Mouse (Mus musculus): ENCODE data around the gene Acox1. TPM values are rescaled to one million over a fixed set of nuclear protein-coding genes. Genes with fewer than 3 reads are reported as not detected.

The Acox1 gene
- polyA plus RNA-seq, 1 experiment from 2014 or later: 67.5 TPM

DNA sequence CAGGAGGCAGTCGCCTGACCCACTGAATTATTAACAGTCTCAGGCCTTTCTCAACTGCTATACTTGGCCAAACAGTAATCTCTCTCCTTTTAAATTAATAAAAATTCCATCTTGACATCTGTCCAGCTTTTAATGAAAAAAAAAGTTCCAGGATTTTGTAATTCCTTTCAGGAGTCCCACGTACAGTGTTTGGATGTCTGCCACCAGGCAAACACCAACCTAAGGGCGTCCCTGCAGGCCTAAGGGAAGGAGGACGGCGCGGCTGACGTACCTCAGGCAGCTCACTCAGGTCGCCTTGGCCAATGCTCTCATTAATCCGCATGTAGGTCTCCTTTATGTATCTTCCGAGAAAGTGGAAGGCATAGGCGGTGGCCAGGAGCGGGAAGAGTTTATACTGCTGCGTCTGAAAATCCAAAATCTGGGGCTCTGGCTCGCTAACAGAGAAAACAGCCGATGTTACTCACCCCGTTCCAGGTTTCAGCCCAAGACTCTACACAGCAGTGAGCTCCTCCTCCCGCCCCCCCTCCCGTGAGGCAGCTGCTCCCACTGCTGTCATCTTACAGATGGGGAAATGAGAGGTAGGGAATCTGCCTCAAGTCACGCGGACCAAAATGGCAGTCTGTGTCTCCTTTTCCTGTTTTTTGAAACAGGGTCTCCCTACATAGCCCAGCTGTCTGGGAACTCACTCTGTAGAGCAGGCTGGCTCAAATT, 20.3 kb downstream of the Acox1 start:
- no peaks in the 10 kb centered on the region for H3K4me1 ChIP-seq (replicated peaks; ENCODE audit: control insufficient read depth, insufficient read depth, low read length)
- no peak for ATAC-seq (ENCODE audit: low FRiP score)

GRCm38 (mm10) chr11:116176010-116176409, 22.8 kb downstream of the Acox1 start:
- H3K9me3 ChIP-seq (ENCODE audit: control insufficient read depth, low read length): no peaks in the 10 kb centered on the region
- peaks cover 96% of the 10 kb centered on the region for H3K36me3 ChIP-seq (replicated peaks; ENCODE audit: control insufficient read depth, insufficient read depth)
- no peak overlapping the region for H3K27ac ChIP-seq
- no peaks in the 10 kb centered on the region for H3K4me1 ChIP-seq (replicated peaks; ENCODE audit: control insufficient read depth, insufficient read depth, low read length)
- 87% methylated on average over 7 of the region's 7 CpGs for WGBS
- no peak overlapping the region for H3K4me2 ChIP-seq (replicated peaks)
- no peak overlapping the region for H3K9ac ChIP-seq
- ATAC-seq (ENCODE audit: low FRiP score): no peak
- H3K27me3 ChIP-seq (ENCODE audit: control insufficient read depth, insufficient read depth, low read length): no peaks in the 10 kb centered on the region
- no peak overlapping the region for H3K4me3 ChIP-seq (replicated peaks; ENCODE audit: low read length)
- no peak for DNase-seq (ENCODE audit: low spot score)

More for the DNA sequence above, 20.3 kb downstream of the Acox1 start:
- no peak overlapping the region for H3K4me2 ChIP-seq (replicated peaks)
- peaks cover 93% of the 10 kb centered on the region for H3K36me3 ChIP-seq (replicated peaks; ENCODE audit: control insufficient read depth, insufficient read depth)
- H3K27ac ChIP-seq: no peak overlapping the region
- 86% methylated on average over 20 of the region's 20 CpGs for WGBS
- H3K27me3 ChIP-seq (ENCODE audit: control insufficient read depth, insufficient read depth, low read length): no peaks in the 10 kb centered on the region
- DNase-seq (ENCODE audit: low spot score): no peak
- H3K9ac ChIP-seq: no peak overlapping the region
- no peaks in the 10 kb centered on the region for H3K9me3 ChIP-seq (ENCODE audit: control insufficient read depth, low read length)
- no peak overlapping the region for H3K4me3 ChIP-seq (replicated peaks; ENCODE audit: low read length)

DNA sequence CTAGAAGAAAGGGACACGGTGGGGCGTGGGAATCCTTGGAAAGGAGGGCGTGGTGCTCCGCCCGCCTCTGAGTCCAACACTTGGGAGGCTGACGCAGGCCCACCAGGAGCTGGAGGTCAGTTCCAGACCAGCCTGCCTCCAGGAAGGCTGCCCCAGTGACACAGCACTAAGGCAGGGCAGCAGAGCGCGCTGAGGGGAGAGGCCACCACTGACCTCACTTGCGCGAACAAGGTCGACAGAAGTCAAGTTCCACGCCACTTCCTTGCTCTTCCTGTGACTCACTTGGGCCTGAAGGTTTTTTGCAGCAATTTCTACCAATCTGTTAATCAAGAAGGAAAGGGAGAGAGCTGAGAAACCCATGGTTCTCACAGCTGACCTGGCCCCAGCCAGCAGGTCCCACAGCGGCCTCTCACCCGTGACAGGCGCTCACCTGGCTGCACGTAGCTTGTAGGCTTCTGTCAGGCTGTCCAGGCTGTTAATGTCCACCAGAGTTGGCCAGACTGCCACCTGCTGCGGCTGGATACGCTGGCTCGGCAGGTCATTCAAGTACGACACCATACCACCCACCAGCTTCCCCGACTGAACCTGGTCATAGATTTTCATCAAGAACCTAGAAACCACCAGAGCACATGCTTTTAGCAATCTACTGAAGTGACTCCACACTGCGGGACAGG, 23.9 kb downstream of the Acox1 start:
- no peaks in the 10 kb centered on the region for H3K4me1 ChIP-seq (replicated peaks; ENCODE audit: control insufficient read depth, insufficient read depth, low read length)
- H3K27ac ChIP-seq: no peak overlapping the region
- ATAC-seq (ENCODE audit: low FRiP score) (no peak), DNase-seq (ENCODE audit: low spot score) (no peak)
- no peak overlapping the region for H3K4me2 ChIP-seq (replicated peaks)
- no peak overlapping the region for H3K9ac ChIP-seq
- H3K36me3 ChIP-seq (replicated peaks; ENCODE audit: control insufficient read depth, insufficient read depth): peaks cover 86% of the 10 kb centered on the region
- 91% methylated on average over 22 of the region's 22 CpGs for WGBS
- no peaks in the 10 kb centered on the region for H3K27me3 ChIP-seq (ENCODE audit: control insufficient read depth, insufficient read depth, low read length)
- no peaks in the 10 kb centered on the region for H3K9me3 ChIP-seq (ENCODE audit: control insufficient read depth, low read length)
- no peak overlapping the region for H3K4me3 ChIP-seq (replicated peaks; ENCODE audit: low read length)

GRCm38 (mm10) chr11:116171959-116172358, 26.9 kb downstream of the Acox1 start:
- Histone ChIP-seq H3K4me1 (replicated peaks; ENCODE audit: control insufficient read depth, insufficient read depth, low read length) (peaks cover 6% of the 10 kb centered on the region), H3K9ac (no peak overlapping the region), H3K27me3 (ENCODE audit: control insufficient read depth, insufficient read depth, low read length) (no peaks in the 10 kb centered on the region), H3K4me3 (replicated peaks; ENCODE audit: low read length) (no peak overlapping the region), H3K27ac (no peak overlapping the region), H3K9me3 (ENCODE audit: control insufficient read depth, low read length) (no peaks in the 10 kb centered on the region), H3K36me3 (replicated peaks; ENCODE audit: control insufficient read depth, insufficient read depth) (peaks cover 58% of the 10 kb centered on the region), H3K4me2 (replicated peaks) (no peak overlapping the region)
- 82% methylated on average over 2 of the region's 2 CpGs for whole genome bisulfite sequencing
- ATAC-seq (ENCODE audit: low FRiP score): no peak
- DNase-seq (ENCODE audit: low spot score): no peak

DNA sequence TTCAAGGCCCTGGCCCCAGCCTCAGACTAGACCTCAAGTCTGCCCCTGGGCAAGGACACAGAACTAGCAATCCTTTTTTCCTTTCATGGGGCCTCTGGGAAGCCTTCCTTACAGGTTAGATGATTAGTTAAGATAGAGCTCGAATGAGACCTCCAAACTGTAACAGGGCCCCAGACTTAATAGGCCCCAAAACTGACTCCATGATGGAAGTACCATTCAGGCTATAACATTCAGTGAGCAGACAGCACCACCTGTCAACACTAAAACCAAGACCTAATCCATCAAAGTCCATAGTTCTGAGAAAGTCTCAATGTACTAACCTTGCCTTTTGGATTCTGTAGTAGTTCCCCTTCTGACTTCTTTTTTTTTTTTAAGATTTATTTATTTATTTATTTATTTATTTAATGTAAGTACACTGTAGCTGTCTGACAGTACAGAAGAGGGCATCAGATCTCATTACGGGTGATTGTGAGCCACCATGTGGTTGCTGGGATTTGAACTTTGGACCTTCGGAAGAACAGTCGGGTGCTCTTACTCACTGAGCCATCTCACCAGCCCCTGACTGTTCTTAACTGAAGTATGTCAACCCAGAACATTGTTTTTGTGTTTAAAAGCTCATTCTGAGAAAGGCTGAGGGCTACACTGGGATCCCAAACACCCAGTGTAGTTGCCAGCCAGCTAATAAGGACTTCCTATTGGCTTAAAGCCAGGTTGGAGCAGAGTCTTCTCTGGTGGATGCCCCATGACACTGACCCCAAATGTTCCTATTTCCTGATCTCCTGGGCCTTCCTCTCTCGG, 28.6 kb downstream of the Acox1 start:
- DNase-seq (ENCODE audit: low spot score) (no peak), ATAC-seq (ENCODE audit: low FRiP score) (no peak)
- no peak overlapping the region for H3K4me3 ChIP-seq (replicated peaks; ENCODE audit: low read length)
- no peak overlapping the region for H3K4me2 ChIP-seq (replicated peaks)
- no peaks in the 10 kb centered on the region for H3K9me3 ChIP-seq (ENCODE audit: control insufficient read depth, low read length)
- peaks cover 55% of the 10 kb centered on the region for H3K36me3 ChIP-seq (replicated peaks; ENCODE audit: control insufficient read depth, insufficient read depth)
- no peak overlapping the region for H3K9ac ChIP-seq
- H3K4me1 ChIP-seq (replicated peaks; ENCODE audit: control insufficient read depth, insufficient read depth, low read length): peaks cover 13% of the 10 kb centered on the region
- 87% methylated on average over 5 of the region's 5 CpGs for whole genome bisulfite sequencing
- no peak overlapping the region for H3K27ac ChIP-seq
- H3K27me3 ChIP-seq (ENCODE audit: control insufficient read depth, insufficient read depth, low read length): no peaks in the 10 kb centered on the region

DNA sequence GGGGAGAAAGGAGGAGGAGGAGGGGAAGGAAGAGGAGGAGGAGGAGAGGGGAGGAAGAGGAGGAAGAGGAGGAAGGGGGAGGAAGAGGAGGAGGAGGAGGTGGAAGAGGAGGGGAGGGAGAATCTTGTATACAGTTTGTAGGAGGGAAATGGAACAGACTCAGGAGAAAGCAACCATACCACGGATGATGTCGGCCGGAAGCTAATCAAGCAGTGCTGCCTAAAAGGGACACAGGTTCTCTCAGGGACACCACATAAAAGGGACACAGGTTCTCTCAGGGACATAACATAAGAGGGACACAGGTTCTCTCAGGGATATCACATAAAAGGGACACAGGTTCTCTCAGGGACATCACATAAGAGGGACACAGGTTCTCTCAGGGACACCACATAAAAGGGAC, 29.6 kb downstream of the Acox1 start:
- Histone ChIP-seq H3K27ac (no peak overlapping the region), H3K4me2 (replicated peaks) (no peak overlapping the region), H3K36me3 (replicated peaks; ENCODE audit: control insufficient read depth, insufficient read depth) (peaks cover 55% of the 10 kb centered on the region), H3K9me3 (ENCODE audit: control insufficient read depth, low read length) (no peaks in the 10 kb centered on the region), H3K9ac (no peak overlapping the region), H3K27me3 (ENCODE audit: control insufficient read depth, insufficient read depth, low read length) (no peaks in the 10 kb centered on the region), H3K4me1 (replicated peaks; ENCODE audit: control insufficient read depth, insufficient read depth, low read length) (peaks cover 13% of the 10 kb centered on the region), H3K4me3 (replicated peaks; ENCODE audit: low read length) (no peak overlapping the region)
- WGBS: 89% methylated on average over 3 of the region's 3 CpGs
- ATAC-seq (ENCODE audit: low FRiP score): no peak
- DNase-seq (ENCODE audit: low spot score): no peak

GRCm38 (mm10) chr11:116167884-116168439, 30.9 kb downstream of the Acox1 start, which contains the start of gene Fbf1:
Gene Fbf1 (minus strand): TSS chr11:116168166.
- H3K36me3 ChIP-seq (replicated peaks; ENCODE audit: control insufficient read depth, insufficient read depth): peaks cover 49% of the 10 kb centered on the region
- H3K4me3 ChIP-seq (replicated peaks; ENCODE audit: low read length): peak within 1 kb of the TSS; percentile 67
- H3K4me2 ChIP-seq (replicated peaks): peak within 1 kb of the TSS; percentile 57
- no peaks in the 10 kb centered on the region for H3K27me3 ChIP-seq (ENCODE audit: control insufficient read depth, insufficient read depth, low read length)
- H3K27ac ChIP-seq: peak within 1 kb of the TSS; percentile 93
- H3K9ac ChIP-seq: peak within 1 kb of the TSS; percentile 85
- H3K9me3 ChIP-seq (ENCODE audit: control insufficient read depth, low read length): no peaks in the 10 kb centered on the region
- DNase-seq (ENCODE audit: low spot score) (peak; percentile 98), ATAC-seq (ENCODE audit: low FRiP score) (peak; percentile 97)
- peaks cover 13% of the 10 kb centered on the region for H3K4me1 ChIP-seq (replicated peaks; ENCODE audit: control insufficient read depth, insufficient read depth, low read length)
- under 1% methylated on average over 40 of the region's 40 CpGs for WGBS

- peak; percentile 39 for DNase-seq (ENCODE audit: low spot score)
- Histone ChIP-seq H3K36me3 (replicated peaks; ENCODE audit: control insufficient read depth, insufficient read depth) (peaks cover 42% of the 10 kb centered on the region), H3K4me2 (replicated peaks) (peak overlapping the region; percentile 57), H3K9me3 (ENCODE audit: control insufficient read depth, low read length) (no peaks in the 10 kb centered on the region), H3K4me3 (replicated peaks; ENCODE audit: low read length) (peak overlapping the region; percentile 67), H3K9ac (peak overlapping the region; percentile 85), H3K27ac (peak overlapping the region; percentile 93), H3K4me1 (replicated peaks; ENCODE audit: control insufficient read depth, insufficient read depth, low read length) (peaks cover 13% of the 10 kb centered on the region), H3K27me3 (ENCODE audit: control insufficient read depth, insufficient read depth, low read length) (no peaks in the 10 kb centered on the region)
- no peak for ATAC-seq (ENCODE audit: low FRiP score)
- 8% methylated on average over 6 of the region's 6 CpGs for WGBS
These were observed 31.6 kb downstream of the Acox1 start for GRCm38 (mm10) chr11:116167232-116167631.

DNA sequence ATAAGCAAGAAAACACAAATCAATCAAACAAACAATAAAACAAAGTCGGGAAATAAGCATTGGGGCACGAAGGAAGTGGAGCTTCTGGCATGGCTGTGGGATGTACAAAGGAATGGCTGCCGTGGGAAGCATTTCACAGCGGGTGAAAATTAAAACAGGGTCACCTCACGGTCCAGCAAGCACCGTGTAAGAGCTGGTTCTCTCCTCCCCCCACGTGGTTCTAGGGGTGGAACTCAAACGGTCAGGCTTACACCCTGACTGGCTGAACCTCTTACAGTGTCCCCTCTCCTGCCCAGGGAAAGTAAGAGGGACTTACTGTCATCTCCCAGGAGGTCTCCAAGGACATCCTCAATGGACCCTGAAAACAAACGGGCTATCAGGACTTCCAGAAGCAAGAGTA, 35.8 kb downstream of the Acox1 start:
- WGBS: 16% methylated on average over 9 of the region's 9 CpGs
- H3K4me2 ChIP-seq (replicated peaks): no peak overlapping the region
- peaks cover 10% of the 10 kb centered on the region for H3K4me1 ChIP-seq (replicated peaks; ENCODE audit: control insufficient read depth, insufficient read depth, low read length)
- no peaks in the 10 kb centered on the region for H3K27me3 ChIP-seq (ENCODE audit: control insufficient read depth, insufficient read depth, low read length)
- no peak overlapping the region for H3K9ac ChIP-seq
- no peak for ATAC-seq (ENCODE audit: low FRiP score)
- no peaks in the 10 kb centered on the region for H3K9me3 ChIP-seq (ENCODE audit: control insufficient read depth, low read length)
- no peak overlapping the region for H3K4me3 ChIP-seq (replicated peaks; ENCODE audit: low read length)
- H3K36me3 ChIP-seq (replicated peaks; ENCODE audit: control insufficient read depth, insufficient read depth): peaks cover 66% of the 10 kb centered on the region
- H3K27ac ChIP-seq: no peak overlapping the region
- DNase-seq (ENCODE audit: low spot score): no peak
